Mouse (Mus musculus) bone marrow, adult 2 months (tissue): ENCODE measurements at regions not wholly inside any gene's neighbourhood (a gene's known extent, or its start where the extent isn't known, plus 50 kb on each side); places are given as distances from the start of the nearest gene placed in this dataset.

Source experiments
- H3K27ac ChIP-seq: fragments of 200-500 bp; 2 replicates; pipeline ENCODE4 v1.5.1; 2012; ENCODE audit warnings: low read depth, mild to moderate bottlenecking, control low read depth, inconsistent platforms, low read length; ENCODE audit not compliant: control insufficient read depth, poor library complexity, insufficient read depth
- H3K4me1 ChIP-seq: fragments of 200-500 bp; 2 replicates; pipeline ENCODE4 v1.6.1; 2011; ENCODE audit warnings: low read length; ENCODE audit not compliant: control insufficient read depth, insufficient read depth
- H3K4me3 ChIP-seq: fragments of 200-500 bp; replicated peaks from 2 replicates; pipeline ENCODE3; 2011; ENCODE audit warnings: mild to moderate bottlenecking, low read depth, low read length, control low read depth; ENCODE audit not compliant: control insufficient read depth
- CTCF ChIP-seq: fragments of 200-500 bp; IDR thresholded peaks from 2 replicates; pipeline ENCODE4 v1.5.1; 2011; ENCODE audit warnings: low read length, control low read depth; ENCODE audit not compliant: control insufficient read depth, insufficient read depth
- POLR2A ChIP-seq: fragments of 200-500 bp; IDR thresholded peaks from 2 replicates; pipeline ENCODE4 v1.6.1; 2011; ENCODE audit warnings: low read depth, mild to moderate bottlenecking, control low read depth, low read length, borderline replicate concordance; ENCODE audit not compliant: control insufficient read depth
- WGBS: fragments of 180-500 bp; shearing (Covaris S2); methylation state at CpG from one replicate; pipeline ENCODE4 v1.1.7; 2018; 5-methylcytosine and 5-hydroxymethylcytosine counted together

GRCm38 (mm10) chr9:78859956-78860355 lies 244.6 kb downstream of the Cd109 start:
- 66% methylated on average over 2 of the region's 2 CpGs for WGBS
- H3K4me1 ChIP-seq, result no peaks in the 10 kb centered on the region; the same call in 1 of the 2 replicates
- no peak for TF ChIP-seq CTCF
- no peak for TF ChIP-seq POLR2A

GRCm38 (mm10) chr9:78872561-78872960 lies 257.2 kb downstream of the Cd109 start:
- Histone ChIP-seq H3K4me3 (no peak overlapping the region), H3K4me1 (no peaks in the 10 kb centered on the region), H3K27ac (no peak overlapping the region)
- WGBS, result 75% methylated on average over 2 of the region's 2 CpGs
- no peak for TF ChIP-seq POLR2A

More at GRCm38 (mm10) chr9:78859956-78860355, 244.6 kb downstream of the Cd109 start:
- no peak overlapping the region for H3K4me3 ChIP-seq
- H3K27ac ChIP-seq, result no peak overlapping the region

GRCm38 (mm10) chr9:78879955-78880642 lies 264.8 kb downstream of the Cd109 start:
- Histone ChIP-seq H3K27ac (no peak overlapping the region), H3K4me3 (no peak overlapping the region), H3K4me1 (no peaks in the 10 kb centered on the region)
- 74% methylated on average over 6 of the region's 6 CpGs for WGBS
- TF ChIP-seq POLR2A, result no peak
- no peak for TF ChIP-seq CTCF

GRCm38 (mm10) chr9:78880643-78881306 lies 265.4 kb downstream of the Cd109 start:
- Histone ChIP-seq H3K4me3 (no peak overlapping the region), H3K27ac (no peak overlapping the region), H3K4me1 (no peaks in the 10 kb centered on the region)
- WGBS, result 84% methylated on average over 4 of the region's 4 CpGs
- TF ChIP-seq POLR2A, result no peak
- no peak for TF ChIP-seq CTCF

- no peak overlapping the region for H3K27ac ChIP-seq
- 64% methylated on average over 5 of the region's 5 CpGs for WGBS
- no peak overlapping the region for H3K4me3 ChIP-seq
- no peaks in the 10 kb centered on the region for H3K4me1 ChIP-seq
- TF ChIP-seq CTCF (no peak), POLR2A (no peak)
Observed at GRCm38 (mm10) chr9:78881307-78881790, 266.0 kb downstream of the Cd109 start.

GRCm38 (mm10) chr9:78903211-78903610 lies 287.9 kb downstream of the Cd109 start:
- TF ChIP-seq POLR2A, result no peak
- TF ChIP-seq CTCF, result no peak
- 86% methylated on average over 9 of the region's 9 CpGs for WGBS
- H3K27ac ChIP-seq, result no peak overlapping the region
- no peaks in the 10 kb centered on the region for H3K4me1 ChIP-seq
- no peak overlapping the region for H3K4me3 ChIP-seq

GRCm38 (mm10) chr9:78917336-78917735 lies 302.0 kb downstream of the Cd109 start:
- TF ChIP-seq POLR2A, result no peak
- TF ChIP-seq CTCF, result no peak
- 72% methylated on average over 1 of the region's 1 CpGs for WGBS
- Histone ChIP-seq H3K4me3 (no peak overlapping the region), H3K4me1 (no peaks in the 10 kb centered on the region), H3K27ac (no peak overlapping the region)

- H3K4me1 ChIP-seq, result no peaks in the 10 kb centered on the region
- WGBS, result 81% methylated on average over 7 of the region's 7 CpGs
- no peak for TF ChIP-seq CTCF
- TF ChIP-seq POLR2A, result no peak
- H3K27ac ChIP-seq, result no peak overlapping the region
- H3K4me3 ChIP-seq, result no peak overlapping the region
Observed at GRCm38 (mm10) chr9:78925977-78926593, 310.7 kb downstream of the Cd109 start.
